Mouse (Mus musculus) embryonic fibroblast, embryonic 13.5 days (primary cell): ENCODE data around the gene Cd72.

ENCODE experiments used
- CTCF ChIP-seq: IDR thresholded peaks from 2 replicates; pipeline ENCODE4 v1.5.1; 2011; ENCODE audit warnings: mild to moderate bottlenecking, control low read depth, low read length, moderate library complexity, borderline replicate concordance; ENCODE audit not compliant: insufficient read depth
- POLR2A ChIP-seq: IDR thresholded peaks from 2 replicates; pipeline ENCODE4 v1.6.1; 2011; ENCODE audit warnings: low read depth, mild to moderate bottlenecking, control low read depth, low read length, moderate library complexity

DNA sequence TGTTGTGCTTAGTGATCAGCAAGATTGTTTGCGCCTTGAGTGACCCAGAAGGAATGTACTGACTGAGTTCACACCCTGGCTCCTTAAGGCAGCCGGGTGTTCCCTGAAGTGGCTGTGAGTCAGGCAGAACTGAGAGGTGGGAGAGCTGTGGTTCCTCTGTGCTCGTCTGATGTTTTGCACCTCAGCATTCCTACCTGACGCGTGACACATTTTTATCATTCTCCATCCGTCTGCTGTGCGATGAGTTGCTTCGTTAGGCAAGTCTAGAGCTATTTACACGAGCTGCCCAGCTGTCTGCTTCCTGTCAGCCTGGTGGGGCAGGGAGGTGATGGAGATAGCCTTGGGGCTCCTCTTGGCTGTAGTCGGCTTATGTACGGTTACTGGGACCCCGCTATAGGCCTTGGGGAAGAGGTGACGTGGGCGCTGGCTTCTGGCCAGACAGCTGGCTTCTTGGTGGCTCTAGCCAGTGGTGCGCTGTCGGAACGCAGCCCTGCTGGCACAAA, 55.5 kb downstream of the Cd72 start:
- no peak for TF ChIP-seq CTCF
- TF ChIP-seq POLR2A: no peak
